Comparison of ENCODE assay signal across 14 mouse cellular contexts in genomic region chr12:33605393-33605792, GRCm38 (mm10).
DNase-seq lines count a peak whose midpoint lies in the region; TF ChIP-seq lines count a peak whose summit lies in the region.
"Had no signal": no experiment of that assay in that cellular context is flagged by ENCODE, and none has a peak within 500 bp of the region (broad histone marks: within the 10 kb centered on the region; RNA-seq: fewer than 3 reads in every experiment).

No protein-coding gene starts in this region.

- TF ChIP-seq CTCF in left cerebral cortex, adult 2 months (IDR thresholded peaks at IDR 0.05), result peak; percentile 34
- TF ChIP-seq CTCF in embryonic fibroblast, embryonic 13.5 days (IDR thresholded peaks at IDR 0.05; ENCODE audit: borderline replicate concordance, insufficient read depth, low read length), result 0 out of 2 replicates have a peak, but pooled peaks have one; percentile 1

- no peak overlapping the region for H3K27ac ChIP-seq in left cerebral cortex, adult 2 months
- no peak overlapping the region for H3K27ac ChIP-seq in embryonic fibroblast, embryonic 13.5 days (ENCODE audit: insufficient read depth, low read length)
- H3K27ac ChIP-seq: intestine, embryonic 15.5 days; neural tube, embryonic 13.5 days had no signal

- intact Hi-C loops in left cerebral cortex, adult 2 months (cut with DNase I), result loop anchor here (5.0 to 10.0 kb wide), 4 partner anchors 349 to 1579 kb away; partner anchors contain the start of gene Twist1

- no peak for TF ChIP-seq POLR2A in embryonic fibroblast, embryonic 13.5 days (IDR thresholded peaks at IDR 0.05; ENCODE audit: low read depth, low read length)

- no peak overlapping the region for H3K4me3 ChIP-seq in left cerebral cortex, adult 2 months
- no peak overlapping the region for H3K4me3 ChIP-seq in embryonic fibroblast, embryonic 13.5 days (ENCODE audit: insufficient read depth, low read length)
- H3K4me3 ChIP-seq: intestine, embryonic 15.5 days; neural tube, embryonic 13.5 days had no signal

- peak; percentile 6 for DNase-seq in adrenal gland, postnatal 10 days
- no peak for DNase-seq in adrenal gland, adult (ENCODE audit: inconsistent age in 2 of 2, low spot score in 1 of 2)
- no peak for DNase-seq in left cerebral cortex, adult 2 months (ENCODE audit: extremely low spot score in 1 of 2, low spot score in 2 of 2)
- DNase-seq in left cerebral cortex, adult 8-10 months (ENCODE audit: low spot score in 2 of 2), result no peak
- DNase-seq in ES-CJ7 (ENCODE audit: low read depth, low spot score), result peak; percentile 11
- no peak for DNase-seq in embryo, embryonic 9.5 days (ENCODE audit: extremely low spot score)
- no peak for DNase-seq in adrenal gland, adult 18-20 months (ENCODE audit: low spot score in 2 of 2)
- DNase-seq: B cell, adult 2 months; cerebellum, postnatal 36 days; kidney, postnatal 25 days; thymus, adult 2 months had no signal

- H3K4me1 ChIP-seq in embryonic fibroblast, embryonic 13.5 days (ENCODE audit: control insufficient read depth, insufficient read depth, low read length), result no peaks in the 10 kb centered on the region
- H3K4me1 ChIP-seq: intestine, embryonic 15.5 days; neural tube, embryonic 13.5 days had no signal

Comparison
In these comparisons a context has a peak if more than half of its experiments do, and no peak if none do; other contexts are left out.
1. DNase-seq: peak in adrenal gland, postnatal 10 days (single experiment) and ES-CJ7 (single experiment); none in adrenal gland, adult (0 of 2), left cerebral cortex, adult 2 months (0 of 2), left cerebral cortex, adult 8-10 months (0 of 2), embryo, embryonic 9.5 days (single experiment) and adrenal gland, adult 18-20 months (0 of 2).